Mouse (Mus musculus): ENCODE data around the gene Ppy. TPM values are rescaled to one million over a fixed set of nuclear protein-coding genes. Genes with fewer than 3 reads are reported as not detected.
A peak's percentile ranks its signal among the peaks of the same experiment; 100 is the strongest.

Ppy gene
- polyA plus RNA-seq, 1 experiment from 2014 or later, result not detected

- no peak overlapping the region for H3K27ac ChIP-seq (ENCODE audit: low read depth, low read length)
- no peaks in the 10 kb centered on the region for H3K36me3 ChIP-seq (ENCODE audit: control insufficient read depth, insufficient read depth, low read length)
- WGBS, result 67% methylated on average over 13 of the region's 13 CpGs
- no peak overlapping the region for H3K4me2 ChIP-seq
- no peak overlapping the region for H3K9ac ChIP-seq (ENCODE audit: low read depth, low read length)
- DNase-seq (ENCODE audit: low spot score) (no peak), ATAC-seq (replicated peaks; ENCODE audit: low FRiP score) (no peak)
- H3K4me3 ChIP-seq (ENCODE audit: low read depth, low read length), result no peak overlapping the region
- H3K9me3 ChIP-seq (ENCODE audit: control insufficient read depth, low read length), result no peaks in the 10 kb centered on the region
- 0 out of 2 replicates have a peak, but pooled peaks cover 7% of the 10 kb centered on the region for H3K27me3 ChIP-seq (replicated peaks; ENCODE audit: control insufficient read depth, insufficient read depth, low read length)
- H3K4me1 ChIP-seq (replicated peaks; ENCODE audit: control insufficient read depth, insufficient read depth, low read length), result peaks cover 11% of the 10 kb centered on the region
These were observed 38.0 kb downstream of the Ppy start for GRCm38 (mm10) chr11:102063076-102063475.

- no peak overlapping the region for H3K4me3 ChIP-seq (ENCODE audit: low read depth, low read length)
These were observed 39.1 kb downstream of the Ppy start for GRCm38 (mm10) chr11:102061941-102062473.

DNA sequence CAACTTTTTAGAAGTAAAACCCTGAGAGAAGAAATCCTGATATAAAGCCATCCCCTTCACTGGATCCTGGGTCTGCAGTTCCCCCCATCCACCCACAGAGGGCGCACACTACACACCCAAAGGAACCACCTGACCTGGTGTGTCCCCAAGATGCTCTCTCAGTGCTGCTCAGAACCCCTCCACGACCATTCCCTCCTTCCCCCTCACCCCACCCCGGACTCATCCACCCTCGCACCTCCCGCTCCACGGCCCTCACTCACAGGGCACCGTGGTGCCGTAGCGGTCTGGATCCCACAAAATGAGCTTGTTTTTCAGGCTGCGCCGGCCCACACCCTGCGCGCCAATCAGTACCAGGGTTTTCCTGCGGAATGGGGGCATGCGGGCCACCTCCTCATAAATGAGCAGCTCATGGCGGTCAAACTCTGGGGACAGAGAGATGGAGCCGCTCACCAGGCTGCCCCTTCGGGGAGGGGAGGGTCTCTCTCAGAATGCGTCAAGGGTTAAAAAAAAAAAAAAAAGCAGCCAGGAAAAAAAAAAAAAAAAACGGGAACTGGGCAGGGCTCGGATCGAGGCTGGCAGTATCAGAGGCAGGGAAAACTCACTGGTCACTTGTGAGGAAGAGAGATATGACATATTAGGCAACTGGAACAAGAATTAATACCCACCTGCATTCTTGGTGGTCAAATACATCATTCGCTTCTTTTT lies 39.7 kb downstream of the Ppy start:
- Histone ChIP-seq H3K9me3 (ENCODE audit: control insufficient read depth, low read length) (no peaks in the 10 kb centered on the region), H3K27me3 (replicated peaks; ENCODE audit: control insufficient read depth, insufficient read depth, low read length) (0 out of 2 replicates have a peak, but pooled peaks cover 8% of the 10 kb centered on the region), H3K9ac (ENCODE audit: low read depth, low read length) (peak overlapping the region; percentile 20; the same call in 1 of the 2 replicates), H3K36me3 (ENCODE audit: control insufficient read depth, insufficient read depth, low read length) (no peaks in the 10 kb centered on the region), H3K4me3 (ENCODE audit: low read depth, low read length) (peak overlapping the region; percentile 37), H3K4me2 (peak overlapping the region; percentile 78), H3K27ac (ENCODE audit: low read depth, low read length) (no peak overlapping the region), H3K4me1 (replicated peaks; ENCODE audit: control insufficient read depth, insufficient read depth, low read length) (0 out of 2 replicates have a peak, but pooled peaks cover 6% of the 10 kb centered on the region)
- peak; percentile 58 for ATAC-seq (replicated peaks; ENCODE audit: low FRiP score)
- DNase-seq (ENCODE audit: low spot score), result peak; percentile 81
- 5% methylated on average over 23 of the region's 23 CpGs for WGBS

More at GRCm38 (mm10) chr11:102061941-102062473, 39.1 kb downstream of the Ppy start:
- Histone ChIP-seq H3K9me3 (ENCODE audit: control insufficient read depth, low read length) (no peaks in the 10 kb centered on the region), H3K27ac (ENCODE audit: low read depth, low read length) (no peak overlapping the region), H3K36me3 (ENCODE audit: control insufficient read depth, insufficient read depth, low read length) (no peaks in the 10 kb centered on the region), H3K9ac (ENCODE audit: low read depth, low read length) (no peak overlapping the region), H3K4me1 (replicated peaks; ENCODE audit: control insufficient read depth, insufficient read depth, low read length) (peaks cover 6% of the 10 kb centered on the region; the same call in 1 of the 2 replicates), H3K4me2 (peak overlapping the region; percentile 78), H3K27me3 (replicated peaks; ENCODE audit: control insufficient read depth, insufficient read depth, low read length) (0 out of 2 replicates have a peak, but pooled peaks cover 8% of the 10 kb centered on the region)
- WGBS, result 33% methylated on average over 16 of the region's 16 CpGs
- DNase-seq (ENCODE audit: low spot score), result no peak
- ATAC-seq (replicated peaks; ENCODE audit: low FRiP score), result no peak

GRCm38 (mm10) chr11:102053847-102054246 lies 47.3 kb downstream of the Ppy start:
- Histone ChIP-seq H3K4me1 (replicated peaks; ENCODE audit: control insufficient read depth, insufficient read depth, low read length) (no peaks in the 10 kb centered on the region), H3K9me3 (ENCODE audit: control insufficient read depth, low read length) (no peaks in the 10 kb centered on the region), H3K27ac (ENCODE audit: low read depth, low read length) (no peak overlapping the region), H3K4me2 (no peak overlapping the region), H3K27me3 (replicated peaks; ENCODE audit: control insufficient read depth, insufficient read depth, low read length) (peaks cover 8% of the 10 kb centered on the region; the same call in 1 of the 2 replicates), H3K36me3 (ENCODE audit: control insufficient read depth, insufficient read depth, low read length) (no peaks in the 10 kb centered on the region), H3K4me3 (ENCODE audit: low read depth, low read length) (no peak overlapping the region), H3K9ac (ENCODE audit: low read depth, low read length) (no peak overlapping the region)
- DNase-seq (ENCODE audit: low spot score), result peak; percentile 58
- no peak for ATAC-seq (replicated peaks; ENCODE audit: low FRiP score)
- WGBS, result 22% methylated on average over 9 of the region's 9 CpGs

DNA sequence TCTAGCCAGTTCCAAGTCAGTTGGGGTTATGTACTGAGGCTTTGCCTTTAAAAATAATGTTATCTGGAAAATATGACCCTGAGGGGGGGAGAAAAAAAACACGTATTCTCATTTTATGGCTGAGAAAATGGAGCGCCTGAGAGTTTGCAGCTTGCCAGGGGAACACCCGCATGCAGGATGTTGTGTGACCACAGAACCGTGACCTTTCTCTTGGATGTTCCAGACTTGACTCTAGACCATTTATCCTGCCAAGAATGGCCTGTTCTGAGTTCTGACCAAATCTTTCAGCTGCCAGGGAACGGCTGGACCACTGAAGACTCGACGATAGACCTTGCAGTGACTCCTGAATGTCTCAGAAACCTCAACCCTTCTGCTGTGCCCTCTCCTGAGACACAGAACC lies 47.9 kb downstream of the Ppy start:
- no peaks in the 10 kb centered on the region for H3K4me1 ChIP-seq (replicated peaks; ENCODE audit: control insufficient read depth, insufficient read depth, low read length)
- no peaks in the 10 kb centered on the region for H3K36me3 ChIP-seq (ENCODE audit: control insufficient read depth, insufficient read depth, low read length)
- WGBS, result 77% methylated on average over 7 of the region's 7 CpGs
- H3K27ac ChIP-seq (ENCODE audit: low read depth, low read length), result no peak overlapping the region; the same call in 1 of the 2 replicates
- no peak overlapping the region for H3K4me3 ChIP-seq (ENCODE audit: low read depth, low read length)
- no peaks in the 10 kb centered on the region for H3K9me3 ChIP-seq (ENCODE audit: control insufficient read depth, low read length)
- H3K9ac ChIP-seq (ENCODE audit: low read depth, low read length), result no peak overlapping the region
- DNase-seq (ENCODE audit: low spot score) (no peak), ATAC-seq (replicated peaks; ENCODE audit: low FRiP score) (no peak)
- no peak overlapping the region for H3K4me2 ChIP-seq
- H3K27me3 ChIP-seq (replicated peaks; ENCODE audit: control insufficient read depth, insufficient read depth, low read length), result peaks cover 8% of the 10 kb centered on the region; the same call in 1 of the 2 replicates

DNA sequence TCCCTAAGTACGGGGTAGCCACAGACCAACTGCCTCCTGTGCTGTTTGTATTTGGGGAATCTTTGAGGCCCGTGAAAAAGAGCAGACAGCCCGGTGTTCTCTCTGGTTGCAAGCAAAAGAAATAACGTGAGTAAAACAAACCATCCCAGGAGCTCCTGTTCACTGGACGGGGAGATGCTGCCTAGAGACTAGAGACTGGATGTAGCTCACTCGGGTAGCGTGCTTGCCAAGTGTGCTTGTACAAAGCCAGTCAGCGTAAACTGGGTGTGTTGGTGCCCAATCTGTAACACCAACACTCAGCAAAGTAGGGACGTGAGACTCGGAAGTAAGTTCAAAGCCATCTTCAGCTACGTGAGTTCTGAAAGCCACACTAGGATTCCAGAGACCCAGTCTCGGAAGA lies 48.4 kb downstream of the Ppy start:
- Histone ChIP-seq H3K27ac (ENCODE audit: low read depth, low read length) (no peak overlapping the region; the same call in 1 of the 2 replicates), H3K9me3 (ENCODE audit: control insufficient read depth, low read length) (no peaks in the 10 kb centered on the region)
- 81% methylated on average over 12 of the region's 12 CpGs for WGBS

DNA sequence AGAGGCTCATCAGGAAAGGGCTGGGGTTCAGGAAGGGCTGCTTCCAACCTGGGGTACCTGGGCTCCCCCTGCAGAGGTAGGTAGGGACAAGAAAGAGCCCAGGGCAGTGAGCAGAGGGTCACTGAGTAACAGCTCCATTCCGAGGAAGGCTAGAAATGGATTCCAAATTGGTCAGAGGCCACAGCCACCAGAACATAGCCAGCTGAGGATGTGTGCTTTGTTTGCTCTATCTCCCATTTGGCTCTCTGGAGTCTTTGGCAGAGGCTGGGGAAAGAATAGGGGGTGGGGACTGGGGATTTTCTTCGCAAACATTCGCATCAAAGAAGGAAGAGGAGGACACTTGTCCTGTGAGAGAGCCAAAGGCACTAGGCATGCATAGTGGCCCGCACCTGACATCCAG lies 49.2 kb downstream of the Ppy start:
- no peak for ATAC-seq (replicated peaks; ENCODE audit: low FRiP score)
- no peak overlapping the region for H3K27ac ChIP-seq (ENCODE audit: low read depth, low read length)

More for the DNA sequence above, 48.4 kb downstream of the Ppy start:
- Histone ChIP-seq H3K4me3 (ENCODE audit: low read depth, low read length) (no peak overlapping the region), H3K4me1 (replicated peaks; ENCODE audit: control insufficient read depth, insufficient read depth, low read length) (no peaks in the 10 kb centered on the region), H3K9ac (ENCODE audit: low read depth, low read length) (no peak overlapping the region), H3K4me2 (no peak overlapping the region), H3K27me3 (replicated peaks; ENCODE audit: control insufficient read depth, insufficient read depth, low read length) (peaks cover 6% of the 10 kb centered on the region; the same call in 1 of the 2 replicates), H3K36me3 (ENCODE audit: control insufficient read depth, insufficient read depth, low read length) (no peaks in the 10 kb centered on the region)
- ATAC-seq (replicated peaks; ENCODE audit: low FRiP score) (no peak), DNase-seq (ENCODE audit: low spot score) (no peak)

DNA sequence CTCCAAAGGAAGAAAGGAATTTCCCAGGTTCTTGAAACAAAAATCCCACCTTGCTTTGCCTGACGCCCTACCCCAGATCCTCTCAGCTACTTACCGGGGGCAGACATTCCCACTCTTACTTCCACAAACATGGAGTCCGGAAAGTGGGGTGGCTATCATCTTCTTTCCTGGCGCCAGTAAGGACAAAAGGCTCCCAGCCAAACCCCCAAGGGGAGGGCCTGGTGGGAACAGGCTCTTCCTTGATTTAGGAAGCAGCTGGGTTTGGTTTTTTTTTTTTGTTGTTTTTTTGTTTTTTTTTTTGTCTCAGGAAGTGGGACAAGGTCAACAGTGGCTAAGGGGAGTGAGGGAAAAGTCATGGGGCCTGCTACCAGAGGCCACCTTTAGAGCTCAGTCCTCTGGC lies 49.6 kb downstream of the Ppy start:
- no peak for DNase-seq (ENCODE audit: low spot score)
- H3K27me3 ChIP-seq (replicated peaks; ENCODE audit: control insufficient read depth, insufficient read depth, low read length), result peaks cover 6% of the 10 kb centered on the region; the same call in 1 of the 2 replicates

More for the DNA sequence above, 49.2 kb downstream of the Ppy start:
- no peak overlapping the region for H3K4me3 ChIP-seq (ENCODE audit: low read depth, low read length)
- no peaks in the 10 kb centered on the region for H3K4me1 ChIP-seq (replicated peaks; ENCODE audit: control insufficient read depth, insufficient read depth, low read length)
- no peaks in the 10 kb centered on the region for H3K9me3 ChIP-seq (ENCODE audit: control insufficient read depth, low read length)
- WGBS, result 48% methylated on average over 4 of the region's 4 CpGs
- H3K4me2 ChIP-seq, result no peak overlapping the region
- H3K27me3 ChIP-seq (replicated peaks; ENCODE audit: control insufficient read depth, insufficient read depth, low read length), result peaks cover 6% of the 10 kb centered on the region; the same call in 1 of the 2 replicates
- no peaks in the 10 kb centered on the region for H3K36me3 ChIP-seq (ENCODE audit: control insufficient read depth, insufficient read depth, low read length)
- no peak for DNase-seq (ENCODE audit: low spot score)
- H3K9ac ChIP-seq (ENCODE audit: low read depth, low read length), result no peak overlapping the region

More for the DNA sequence above, 49.6 kb downstream of the Ppy start:
- Histone ChIP-seq H3K36me3 (ENCODE audit: control insufficient read depth, insufficient read depth, low read length) (no peaks in the 10 kb centered on the region), H3K27ac (ENCODE audit: low read depth, low read length) (no peak overlapping the region), H3K4me3 (ENCODE audit: low read depth, low read length) (no peak overlapping the region), H3K4me2 (no peak overlapping the region), H3K9me3 (ENCODE audit: control insufficient read depth, low read length) (no peaks in the 10 kb centered on the region), H3K9ac (ENCODE audit: low read depth, low read length) (no peak overlapping the region), H3K4me1 (replicated peaks; ENCODE audit: control insufficient read depth, insufficient read depth, low read length) (no peaks in the 10 kb centered on the region)
- no peak for ATAC-seq (replicated peaks; ENCODE audit: low FRiP score)
- WGBS, result 54% methylated on average over 4 of the region's 4 CpGs

Measured in liver, embryonic 11.5 days (tissue).